19 mouse cellular contexts compared by ENCODE assay signal in genomic region chr2:167687250-167687586, GRCm38 (mm10). TPM values are rescaled to one million over a fixed set of nuclear protein-coding genes. Genes with fewer than 3 reads are reported as not detected.
DNase-seq lines count a peak whose midpoint lies in the region; ATAC-seq and TF ChIP-seq lines count a peak whose summit lies in the region.
"Had no signal": no experiment of that assay in that cellular context is flagged by ENCODE, and none has a peak within 500 bp of the region (broad histone marks: within the 10 kb centered on the region; RNA-seq: fewer than 3 reads in every experiment).

No protein-coding gene starts in this region.

- intact Hi-C loops in heart, postnatal 36 days (cut with DNase I), result loop anchor here (10.0 kb wide), 1 partner anchor 388 kb away; no protein-coding TSS in a partner anchor

- peak overlapping the region; percentile 10; the same call in 1 of the 2 replicates for H3K4me3 ChIP-seq in G1E (ENCODE audit: low read depth, low read length)
- H3K4me3 ChIP-seq in liver, embryonic 11.5 days (ENCODE audit: low read depth, low read length), result no peak overlapping the region
- H3K4me3 ChIP-seq in liver, embryonic 16.5 days (ENCODE audit: low read depth, low read length), result no peak overlapping the region
- H3K4me3 ChIP-seq in kidney, embryonic 16.5 days (ENCODE audit: low read length), result no peak overlapping the region
- H3K4me3 ChIP-seq: forebrain, embryonic 13.5 days; heart, adult 2 months; heart, embryonic 15.5 days; hindbrain, embryonic 10.5 days had no signal

- H3K27me3 ChIP-seq in G1E (ENCODE audit: insufficient read depth, low read length), result peaks cover 17% of the 10 kb centered on the region; the same call in 1 of the 2 replicates
- peaks cover 6% of the 10 kb centered on the region for H3K27me3 ChIP-seq in liver, embryonic 11.5 days (replicated peaks; ENCODE audit: control insufficient read depth, insufficient read depth, low read length)
- H3K27me3 ChIP-seq in liver, embryonic 16.5 days (ENCODE audit: control insufficient read depth, insufficient read depth, low read depth, low read length), result peaks cover 29% of the 10 kb centered on the region
- H3K27me3 ChIP-seq in kidney, embryonic 16.5 days (ENCODE audit: insufficient read depth, low read length), result 0 out of 2 replicates have a peak, but pooled peaks cover 3% of the 10 kb centered on the region

- H3K9ac ChIP-seq in liver, embryonic 11.5 days (ENCODE audit: low read depth, low read length), result no peak overlapping the region
- no peak overlapping the region for H3K9ac ChIP-seq in liver, embryonic 16.5 days (ENCODE audit: low read depth, low read length)
- no peak overlapping the region for H3K9ac ChIP-seq in kidney, embryonic 16.5 days (replicated peaks; ENCODE audit: low read length)
- H3K9ac ChIP-seq: forebrain, embryonic 13.5 days; forebrain, postnatal 0 days; heart, embryonic 15.5 days; hindbrain, embryonic 14.5 days had no signal

- WGBS in liver, embryonic 11.5 days, result 73% methylated on average over 4 of the region's 4 CpGs
- 65% methylated on average over 4 of the region's 4 CpGs for WGBS in liver, embryonic 16.5 days (ENCODE audit: insufficient replicate concordance)
- WGBS in kidney, embryonic 16.5 days, result 91% methylated on average over 4 of the region's 4 CpGs

- no peaks in the 10 kb centered on the region for H3K9me3 ChIP-seq in G1E (replicated peaks)
- H3K9me3 ChIP-seq in liver, embryonic 11.5 days (ENCODE audit: control insufficient read depth, low read length), result no peaks in the 10 kb centered on the region
- no peaks in the 10 kb centered on the region for H3K9me3 ChIP-seq in liver, embryonic 16.5 days (replicated peaks; ENCODE audit: control insufficient read depth, low read length)
- no peaks in the 10 kb centered on the region for H3K9me3 ChIP-seq in kidney, embryonic 16.5 days (ENCODE audit: low read length)
- H3K9me3 ChIP-seq: embryonic facial prominence, embryonic 10.5 days; forebrain, embryonic 13.5 days; heart, embryonic 15.5 days; hindbrain, embryonic 10.5 days had no signal

- no peak for TF ChIP-seq CTCF in G1E (IDR thresholded peaks at IDR 0.05; ENCODE audit: low read depth, low read length)

- ATAC-seq in G1E (ENCODE audit: extremely low read depth, insufficient number of reproducible peaks, low FRiP score, poor library complexity, severe bottlenecking), result no peak
- ATAC-seq in liver, embryonic 11.5 days (replicated peaks; ENCODE audit: low FRiP score), result no peak
- no peak for ATAC-seq in liver, embryonic 16.5 days (ENCODE audit: low read depth)
- ATAC-seq in kidney, embryonic 16.5 days (ENCODE audit: low FRiP score, low TSS enrichment), result no peak
- ATAC-seq: forebrain, embryonic 13.5 days; forebrain, postnatal 0 days had no signal

- DNase-seq in heart, adult 11 months, result peak; percentile 94
- DNase-seq in heart, postnatal 36 days, result no peak
- no peak for DNase-seq in G1E (ENCODE audit: low spot score)
- DNase-seq in liver, embryonic 11.5 days (ENCODE audit: low spot score), result no peak
- no peak for DNase-seq in frontal cortex, postnatal 36 days (ENCODE audit: low spot score in 2 of 2)
- no peak for DNase-seq in kidney, adult 11 months
- DNase-seq: cerebellum, adult 11 months; cerebellum, postnatal 36 days; forebrain, postnatal 0 days; heart, postnatal 14 days had no signal

- peaks cover 65% of the 10 kb centered on the region for H3K4me1 ChIP-seq in G1E (ENCODE audit: insufficient read depth, low read depth, low read length)
- H3K4me1 ChIP-seq in liver, embryonic 11.5 days (replicated peaks; ENCODE audit: control insufficient read depth, insufficient read depth, low read length), result peaks cover 35% of the 10 kb centered on the region
- peaks cover 23% of the 10 kb centered on the region for H3K4me1 ChIP-seq in liver, embryonic 16.5 days (ENCODE audit: control insufficient read depth, low read depth, low read length)
- peaks cover 19% of the 10 kb centered on the region for H3K4me1 ChIP-seq in kidney, embryonic 16.5 days (ENCODE audit: insufficient read depth, low read length)

- H3K4me2 ChIP-seq in liver, embryonic 11.5 days, result no peak overlapping the region; the same call in 1 of the 2 replicates
- H3K4me2 ChIP-seq in liver, embryonic 16.5 days (ENCODE audit: low read depth, low read length), result no peak overlapping the region
- no peak overlapping the region for H3K4me2 ChIP-seq in kidney, embryonic 16.5 days (replicated peaks; ENCODE audit: low read depth, low read length)
- H3K4me2 ChIP-seq: forebrain, embryonic 13.5 days; heart, embryonic 11.5 days; heart, embryonic 15.5 days; hindbrain, embryonic 14.5 days had no signal

- H3K27ac ChIP-seq in liver, embryonic 11.5 days (ENCODE audit: low read depth, low read length), result peak overlapping the region; percentile 65
- peak overlapping the region; percentile 89 for H3K27ac ChIP-seq in liver, embryonic 16.5 days (ENCODE audit: low read length)
- no peak overlapping the region for H3K27ac ChIP-seq in kidney, embryonic 16.5 days (ENCODE audit: low read length)
- H3K27ac ChIP-seq: embryonic facial prominence, embryonic 10.5 days; forebrain, embryonic 13.5 days; heart, adult 2 months; heart, embryonic 15.5 days; hindbrain, embryonic 10.5 days; hindbrain, embryonic 14.5 days had no signal

- H3K36me3 ChIP-seq in G1E (replicated peaks), result peaks cover 54% of the 10 kb centered on the region
- H3K36me3 ChIP-seq in liver, embryonic 11.5 days (ENCODE audit: control insufficient read depth, insufficient read depth, low read length), result no peaks in the 10 kb centered on the region
- H3K36me3 ChIP-seq in liver, embryonic 16.5 days (ENCODE audit: control insufficient read depth, insufficient read depth), result no peaks in the 10 kb centered on the region
- H3K36me3 ChIP-seq in kidney, embryonic 16.5 days (ENCODE audit: insufficient read depth, low read length), result no peaks in the 10 kb centered on the region
- H3K36me3 ChIP-seq: embryonic facial prominence, embryonic 10.5 days; heart, embryonic 15.5 days; hindbrain, embryonic 10.5 days had no signal

RNA-seq across cellular contexts. Expression of gene Cebpb, which starts 1.5 kb away (rescaled TPM):
- 100 to 1,000 TPM in 1 of 2 experiments, 10 to 100 TPM in 1; 93.7 to 108 TPM for total RNA-seq in heart, postnatal 36 days (2021)
- total RNA-seq in G1E (2014; fragmentation: Nextera tagmentation) (10.5 and 12.5 TPM in 2 replicates), G1E (2017) (12.9 and 33.6 TPM in 2 replicates)
- polyA plus RNA-seq in G1E (2012), result 61.6 and 87.9 TPM in 2 replicates
- polyA plus RNA-seq in liver, embryonic 11.5 days (2014; fragmentation: Nextera tagmentation; extraction: Ambion mirVana), result 13.9 and 14.4 TPM in 2 replicates
- 0.46 and 0.61 TPM in 2 replicates for polyA plus RNA-seq in liver, embryonic 16.5 days (2015; fragmentation: Nextera tagmentation; extraction: Ambion mirVana)
- polyA plus RNA-seq in kidney, embryonic 16.5 days (2015; fragmentation: Nextera tagmentation; extraction: Ambion mirVana), result 0.34 and 0.45 TPM in 2 replicates

RNA-seq across cellular contexts. Expression of gene Tmem189, which starts 2.4 kb away (rescaled TPM):
- total RNA-seq in heart, postnatal 36 days (2021), result 10 to 100 TPM; 26.6 to 29.9 TPM
- 14.1 and 20.1 TPM in 2 replicates for total RNA-seq in G1E (2014; fragmentation: Nextera tagmentation)
- total RNA-seq in G1E (2017), result 17.5 and 18.3 TPM in 2 replicates
- polyA plus RNA-seq in G1E (2012), result 36.9 and 38.8 TPM in 2 replicates
- 30.5 and 32.6 TPM in 2 replicates for polyA plus RNA-seq in liver, embryonic 11.5 days (2014; fragmentation: Nextera tagmentation; extraction: Ambion mirVana)
- polyA plus RNA-seq in liver, embryonic 16.5 days (2015; fragmentation: Nextera tagmentation; extraction: Ambion mirVana), result 13.7 and 14.0 TPM in 2 replicates
- polyA plus RNA-seq in kidney, embryonic 16.5 days (2015; fragmentation: Nextera tagmentation; extraction: Ambion mirVana), result 54.9 and 58.8 TPM in 2 replicates

RNA-seq across cellular contexts. Expression of gene Gm20431, which starts 25.9 kb away (rescaled TPM):
- 10 to 100 TPM; 14.0 to 20.7 TPM for total RNA-seq in heart, postnatal 36 days (2021)
- total RNA-seq in G1E (2014; fragmentation: Nextera tagmentation) (6.2 and 8.1 TPM in 2 replicates), G1E (2017) (0.11 TPM in 1 of 2 replicates, not detected in the other)
- not detected in 2 replicates for polyA plus RNA-seq in G1E (2012)
- polyA plus RNA-seq in liver, embryonic 11.5 days (2014; fragmentation: Nextera tagmentation; extraction: Ambion mirVana), result 3.8 and 4.9 TPM in 2 replicates
- polyA plus RNA-seq in liver, embryonic 16.5 days (2015; fragmentation: Nextera tagmentation; extraction: Ambion mirVana), result not detected in 2 replicates
- 1.3 and 6.1 TPM in 2 replicates for polyA plus RNA-seq in kidney, embryonic 16.5 days (2015; fragmentation: Nextera tagmentation; extraction: Ambion mirVana)
- total RNA-seq: forebrain, postnatal 0 days had no signal

RNA-seq across cellular contexts. Expression of gene Ube2v1, which starts 55.3 kb away (rescaled TPM):
- total RNA-seq in heart, postnatal 36 days (2021), result 100 to 1,000 TPM; 111 to 114 TPM
- total RNA-seq in G1E (2014; fragmentation: Nextera tagmentation) (149 and 162 TPM in 2 replicates), G1E (2017) (81.3 and 83.9 TPM in 2 replicates)
- polyA plus RNA-seq in G1E (2012), result 197 and 203 TPM in 2 replicates
- polyA plus RNA-seq in liver, embryonic 11.5 days (2014; fragmentation: Nextera tagmentation; extraction: Ambion mirVana), result 304 and 308 TPM in 2 replicates
- 168 and 175 TPM in 2 replicates for polyA plus RNA-seq in liver, embryonic 16.5 days (2015; fragmentation: Nextera tagmentation; extraction: Ambion mirVana)
- polyA plus RNA-seq in kidney, embryonic 16.5 days (2015; fragmentation: Nextera tagmentation; extraction: Ambion mirVana), result 319 and 338 TPM in 2 replicates
